Mouse (Mus musculus) frontal cortex, postnatal 36 days (tissue): Measurements from ENCODE around the gene G0s2.
"Not testable (repeated sequence)": the region's sequence is repeated elsewhere in the genome, so short reads cannot be mapped to it uniquely, and the experiment has no call there.

ENCODE experiments used
- DNase-seq, 2 experiments: peaks; one replicate each; pipeline ENCODE4 v3.0.0; 2022; ENCODE audit warnings: low spot score in 2 of 2

G0s2 gene

GRCm38 (mm10) chr1:193289076-193289475 is 16.1 kb upstream of the G0s2 start:
- DNase-seq = no peak

DNA sequence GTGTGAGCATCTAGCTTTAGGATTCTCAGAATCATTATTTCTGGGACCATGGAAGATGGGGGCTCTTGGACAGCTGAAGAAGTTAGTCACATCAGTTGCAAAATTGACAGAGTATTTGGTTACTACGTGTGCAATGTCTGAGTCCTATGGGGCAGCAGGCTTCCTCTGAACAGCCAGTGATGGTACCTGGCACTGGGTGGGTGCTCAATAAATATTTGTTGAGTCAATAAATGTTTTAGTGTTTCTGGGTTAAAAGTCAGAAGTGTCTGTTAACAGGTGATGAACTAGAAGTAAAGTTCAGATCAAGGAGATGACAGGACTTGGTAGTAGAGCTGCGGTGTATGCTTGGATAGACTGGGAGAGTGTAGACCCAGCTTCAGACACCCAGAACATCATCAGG is 14.6 kb upstream of the G0s2 start:
- no peak for DNase-seq

- DNase-seq = not testable (repeated sequence)
Observed at GRCm38 (mm10) chr1:193285766-193286325, 12.8 kb upstream of the G0s2 start.

DNA sequence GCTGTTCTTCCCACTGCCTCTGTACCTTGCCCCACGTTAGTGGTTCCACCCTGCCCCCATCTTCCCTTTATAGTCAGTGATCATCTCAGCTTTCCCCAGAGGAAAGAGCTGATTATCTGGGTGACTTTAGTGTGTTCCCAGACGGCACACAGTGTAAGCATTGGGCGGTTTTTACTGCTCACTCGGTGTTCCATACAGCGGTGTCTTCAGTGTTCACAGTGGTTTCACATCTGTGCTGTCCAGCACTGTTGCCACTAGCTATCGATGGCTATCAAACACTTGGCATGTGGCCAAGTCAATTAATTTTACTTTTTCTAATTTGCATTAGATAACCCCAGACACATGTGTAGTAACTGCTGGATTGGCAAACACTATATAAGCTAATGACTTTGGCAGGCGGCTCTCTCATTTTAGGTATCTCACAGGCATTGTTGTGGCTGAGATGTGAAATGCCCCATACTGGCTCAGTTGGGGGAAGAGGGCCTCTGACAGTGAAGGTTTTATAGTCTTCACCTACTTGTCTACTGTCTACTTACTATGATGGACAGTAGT is 11.3 kb upstream of the G0s2 start:
- no peak for DNase-seq

DNA sequence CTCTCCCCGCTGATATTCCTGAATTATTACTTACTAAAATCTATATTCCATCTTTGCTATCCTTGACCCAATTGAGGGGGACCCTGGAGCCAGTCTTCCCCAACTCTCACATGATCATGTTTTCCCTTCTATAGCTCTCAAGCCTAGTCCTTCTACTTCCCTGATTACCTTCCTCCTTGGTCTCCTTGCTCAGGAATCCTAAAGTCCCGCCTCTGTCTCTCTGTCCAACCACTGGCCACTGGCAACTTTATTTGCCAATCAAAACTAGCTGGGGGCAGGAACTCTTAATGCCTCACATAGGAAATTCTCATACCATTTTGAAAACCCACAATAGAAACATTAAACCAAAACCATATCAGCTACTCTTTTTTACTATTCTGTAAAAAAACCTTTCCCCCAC is 8.3 kb upstream of the G0s2 start:
- no peak for DNase-seq

DNA sequence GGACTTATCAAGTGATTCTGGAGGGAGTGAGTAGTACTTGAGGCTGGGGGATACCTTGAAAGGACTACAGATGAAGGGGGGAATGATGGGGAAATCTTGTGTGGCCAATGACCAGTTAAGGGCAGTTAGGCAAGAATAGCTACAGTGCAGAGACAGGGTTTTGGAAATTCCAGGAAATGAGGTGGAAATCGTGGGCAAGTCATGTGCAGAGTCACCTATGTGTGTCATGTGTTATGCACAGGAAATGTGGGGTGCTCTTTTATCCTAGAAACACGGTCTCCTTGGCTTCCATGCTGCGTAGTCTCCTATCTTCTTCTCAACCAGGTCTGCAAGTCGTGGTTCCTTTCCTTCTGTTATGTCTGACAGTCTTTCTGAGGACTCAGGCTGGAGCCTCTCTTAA is 6.5 kb upstream of the G0s2 start:
- DNase-seq = no peak

DNA sequence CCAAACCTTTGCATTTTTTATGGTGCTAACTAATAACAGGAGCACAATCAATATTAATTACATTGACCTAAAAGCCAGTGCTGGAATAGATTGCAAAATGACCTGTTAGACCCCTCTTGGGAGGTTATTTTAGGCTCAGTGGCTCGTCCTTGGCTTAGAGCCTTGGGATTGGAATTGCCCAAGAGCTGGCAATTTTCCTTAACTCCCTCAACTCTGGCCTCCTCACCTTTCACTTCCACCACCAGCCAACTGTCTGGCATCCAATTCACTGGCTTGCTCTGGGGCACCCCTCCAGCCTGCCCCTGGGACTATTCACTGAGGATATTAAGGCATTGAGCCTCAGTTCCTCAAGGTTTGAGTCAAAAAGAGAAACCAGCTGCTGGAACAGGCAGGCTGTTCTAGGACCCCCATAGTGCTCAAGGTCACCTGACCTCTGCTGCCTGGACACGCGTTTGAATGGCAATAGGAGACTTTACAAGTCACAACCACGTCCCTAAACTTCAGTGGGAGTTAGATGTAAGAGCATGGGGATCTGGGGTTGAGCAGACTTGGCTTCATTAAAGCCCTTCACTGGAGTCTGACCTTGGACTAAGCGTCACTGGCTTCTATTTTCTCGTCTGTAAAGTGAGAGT is 5.5 kb upstream of the G0s2 start:
- DNase-seq = no peak

GRCm38 (mm10) chr1:193274407-193275071 is 1.5 kb upstream of the G0s2 start:
- DNase-seq = no peak

DNA sequence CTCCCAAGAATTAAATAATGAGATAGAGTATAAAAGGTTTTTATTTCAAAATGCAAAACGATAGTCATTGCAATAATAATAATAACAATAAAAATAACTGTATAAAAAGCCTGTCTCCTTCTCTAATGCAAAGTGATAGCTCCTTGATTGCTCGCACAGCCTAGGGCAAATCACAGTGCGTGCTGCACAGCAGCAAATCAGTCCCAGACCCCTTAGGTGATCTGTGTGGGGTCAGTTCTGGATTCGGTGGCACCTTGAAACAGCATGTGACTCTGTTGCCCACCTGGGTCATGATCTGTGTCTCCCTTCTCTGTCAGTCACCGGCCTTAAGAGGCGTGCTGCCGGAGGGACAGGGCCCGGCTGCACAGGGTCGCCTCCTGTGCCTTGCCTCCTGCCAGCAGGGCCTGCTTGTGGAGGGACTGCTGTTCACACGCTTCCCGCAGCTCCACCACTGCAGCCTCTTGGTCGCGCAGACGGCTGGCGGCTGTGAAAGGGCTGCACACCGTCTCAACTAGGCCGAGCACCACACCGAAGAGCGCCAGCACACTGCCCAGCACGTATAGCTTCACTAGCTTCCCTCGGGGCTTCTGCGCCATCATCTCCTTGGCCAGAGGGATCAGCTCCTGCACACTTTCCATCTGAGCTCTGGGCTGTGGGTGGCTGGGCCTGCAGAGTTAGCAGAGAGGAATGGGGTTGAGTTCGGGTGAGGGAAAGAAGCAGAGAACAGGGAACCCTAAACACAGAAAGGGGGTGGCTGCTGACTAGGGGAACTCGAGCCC is 691 bp downstream of the G0s2 start:
- DNase-seq = peak in 1 of 2 experiments; percentile 17

DNA sequence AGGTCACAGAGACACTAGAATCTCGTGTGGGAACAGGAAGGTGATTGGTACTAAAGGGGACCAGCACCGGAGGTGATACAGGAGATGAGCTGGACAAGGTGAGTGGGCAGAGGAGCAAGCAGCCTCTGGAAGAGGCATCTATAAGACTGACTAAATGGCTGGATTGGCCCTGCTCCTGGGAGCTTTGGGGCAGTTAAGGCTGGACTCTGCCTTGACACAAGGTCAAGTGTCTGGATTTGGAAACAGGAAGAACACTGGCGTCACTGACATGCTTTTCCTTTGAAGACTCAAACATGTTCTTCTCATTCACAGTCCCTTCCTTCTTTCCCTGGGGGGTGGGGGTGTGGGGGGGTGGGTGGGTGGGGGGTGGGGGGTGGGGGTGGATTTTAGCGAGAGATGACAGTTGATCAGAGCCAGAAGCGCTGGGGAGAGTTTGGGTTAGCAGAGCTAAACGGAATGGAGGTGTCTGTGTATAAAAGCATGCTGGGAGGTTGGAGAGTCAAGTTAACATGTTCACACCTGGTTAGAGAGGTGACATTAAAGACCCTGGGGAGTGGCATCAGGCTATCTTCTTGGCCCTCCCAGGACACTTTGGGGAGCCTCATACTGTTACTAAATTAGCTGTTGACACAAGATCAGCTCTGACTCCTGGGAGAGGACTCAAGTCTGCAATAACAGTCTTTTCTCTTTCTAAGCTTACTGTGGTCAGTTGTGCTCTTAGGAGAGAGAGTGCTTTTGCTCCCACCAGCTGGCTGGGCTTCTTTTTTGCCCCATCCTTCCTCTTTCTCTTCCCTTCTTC is 1.9 kb downstream of the G0s2 start:
- DNase-seq = no peak

GRCm38 (mm10) chr1:193265734-193266133 is 7.3 kb downstream of the G0s2 start:
- DNase-seq = no peak

GRCm38 (mm10) chr1:193263955-193264598 is 8.9 kb downstream of the G0s2 start, which contains the start of gene Hsd11b1:
Gene Hsd11b1 (minus strand): TSS chr1:193264075.
- DNase-seq = no peak

GRCm38 (mm10) chr1:193263026-193263907 is 9.8 kb downstream of the G0s2 start:
- DNase-seq = no peak

GRCm38 (mm10) chr1:193261897-193262548 is 11.0 kb downstream of the G0s2 start:
- DNase-seq = no peak

- DNase-seq = no peak
Observed at GRCm38 (mm10) chr1:193259559-193259958, 13.5 kb downstream of the G0s2 start.

GRCm38 (mm10) chr1:193256621-193257098 is 16.4 kb downstream of the G0s2 start:
- DNase-seq = no peak

DNA sequence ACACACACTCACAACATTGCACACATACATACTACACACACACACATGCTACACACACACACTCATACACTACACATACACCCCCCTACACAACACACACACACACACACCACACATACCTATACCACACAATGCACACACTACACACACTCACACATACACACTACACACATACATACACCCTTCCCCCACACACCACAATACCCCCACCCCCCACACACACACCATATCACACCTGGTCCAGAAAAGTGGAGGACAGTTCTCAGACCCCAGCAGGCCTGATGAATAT is 16.8 kb downstream of the G0s2 start:
- DNase-seq = no peak

DNA sequence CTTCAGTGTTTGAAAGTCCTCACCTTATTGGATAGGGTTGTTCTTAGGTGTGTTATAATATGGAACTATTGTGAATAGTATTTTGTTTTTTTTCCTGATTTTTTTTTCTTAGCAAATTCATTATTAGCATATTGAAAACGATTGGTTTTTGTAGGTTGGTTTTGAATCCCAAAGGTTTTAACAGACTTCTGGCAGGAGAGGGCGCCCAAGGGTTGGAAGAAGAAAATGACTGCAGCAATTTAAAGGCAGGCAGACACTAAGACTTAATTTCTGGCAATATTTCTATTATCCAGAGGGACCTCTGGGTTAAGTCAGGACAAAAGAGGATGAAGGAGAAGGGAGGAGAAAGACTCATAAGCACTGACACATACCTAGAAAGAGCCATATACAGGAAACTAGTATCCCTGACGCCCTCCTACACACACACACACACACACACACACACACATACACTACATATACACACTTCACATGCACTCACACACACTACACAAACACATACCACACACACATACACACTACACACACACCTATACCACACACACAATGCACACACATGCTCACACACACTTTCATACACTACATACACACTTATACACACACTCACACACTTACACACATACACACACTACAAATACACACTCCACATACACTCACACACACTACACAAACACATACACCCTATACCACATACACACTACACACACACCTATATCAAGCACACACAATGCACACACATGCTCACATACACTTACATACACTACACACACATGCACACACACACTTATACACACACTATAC is 17.3 kb downstream of the G0s2 start:
- DNase-seq = peak; percentile 68 to 74

GRCm38 (mm10) chr1:193255032-193255431 is 18.0 kb downstream of the G0s2 start:
- no peak for DNase-seq
